Mouse (Mus musculus): ENCODE measurements around the gene Daam1.
A peak's percentile ranks its signal among the peaks of the same experiment; 100 is the strongest.

The Daam1 gene

GRCm38 (mm10) chr12:71863846-71864543, 33.1 kb downstream of the Daam1 start:
- peak; percentile 51 for DNase-seq (ENCODE audit: low spot score)

GRCm38 (mm10) chr12:71864544-71864897, 33.6 kb downstream of the Daam1 start:
- no peak for DNase-seq (ENCODE audit: low spot score)

- DNase-seq (ENCODE audit: low spot score), result no peak
Observed at GRCm38 (mm10) chr12:71865937-71866336, 35.1 kb downstream of the Daam1 start.

- DNase-seq (ENCODE audit: low spot score), result no peak
Observed at GRCm38 (mm10) chr12:71867345-71868240, 36.7 kb downstream of the Daam1 start.

- DNase-seq (ENCODE audit: low spot score), result no peak
Observed at GRCm38 (mm10) chr12:71870644-71871043, 39.8 kb downstream of the Daam1 start.

- no peak for DNase-seq (ENCODE audit: low spot score)
Observed at GRCm38 (mm10) chr12:71872330-71872729, 41.5 kb downstream of the Daam1 start.

- no peak for DNase-seq (ENCODE audit: low spot score)
Observed at GRCm38 (mm10) chr12:71874561-71874960, 43.7 kb downstream of the Daam1 start.

- no peak for DNase-seq (ENCODE audit: low spot score)
Observed at GRCm38 (mm10) chr12:71874984-71875383, 44.1 kb downstream of the Daam1 start.

GRCm38 (mm10) chr12:71875761-71876489, 45.0 kb downstream of the Daam1 start:
- DNase-seq (ENCODE audit: low spot score), result no peak

GRCm38 (mm10) chr12:71880987-71881386, 50.1 kb downstream of the Daam1 start:
- no peak for DNase-seq (ENCODE audit: low spot score)

- no peak for DNase-seq (ENCODE audit: low spot score)
Observed at GRCm38 (mm10) chr12:71881477-71881876, 50.6 kb downstream of the Daam1 start.

- no peak for DNase-seq (ENCODE audit: low spot score)
Observed at GRCm38 (mm10) chr12:71883066-71883711, 52.3 kb downstream of the Daam1 start.

GRCm38 (mm10) chr12:71885170-71885574, 54.3 kb downstream of the Daam1 start:
- no peak for DNase-seq (ENCODE audit: low spot score)

- DNase-seq (ENCODE audit: low spot score), result no peak
Observed at GRCm38 (mm10) chr12:71885717-71886116, 54.8 kb downstream of the Daam1 start.

GRCm38 (mm10) chr12:71886406-71886805, 55.5 kb downstream of the Daam1 start:
- DNase-seq (ENCODE audit: low spot score), result no peak

GRCm38 (mm10) chr12:71886941-71887340, 56.1 kb downstream of the Daam1 start:
- DNase-seq (ENCODE audit: low spot score), result no peak

- DNase-seq (ENCODE audit: low spot score), result no peak
Observed at GRCm38 (mm10) chr12:71888370-71888769, 57.5 kb downstream of the Daam1 start.

- no peak for DNase-seq (ENCODE audit: low spot score)
Observed at GRCm38 (mm10) chr12:71889266-71889665, 58.4 kb downstream of the Daam1 start.

GRCm38 (mm10) chr12:71890282-71890681, 59.4 kb downstream of the Daam1 start:
- DNase-seq (ENCODE audit: low spot score), result no peak

- no peak for DNase-seq (ENCODE audit: low spot score)
Observed at GRCm38 (mm10) chr12:71891729-71892355, 61.0 kb downstream of the Daam1 start.

- DNase-seq (ENCODE audit: low spot score), result no peak
Observed at GRCm38 (mm10) chr12:71892996-71893605, 62.2 kb downstream of the Daam1 start.

All from embryo, embryonic 10 days (tissue).